Mouse (Mus musculus): Measurements from ENCODE around the gene Runx1.

Runx1 gene

GRCm38 (mm10) chr16:92794197-92794596 lies 31.8 kb downstream of the Runx1 start:
- no peak for DNase-seq (ENCODE audit: extremely low spot score, low spot score)

GRCm38 (mm10) chr16:92793741-92794140 lies 32.2 kb downstream of the Runx1 start:
- no peak for DNase-seq (ENCODE audit: extremely low spot score, low spot score)

DNA sequence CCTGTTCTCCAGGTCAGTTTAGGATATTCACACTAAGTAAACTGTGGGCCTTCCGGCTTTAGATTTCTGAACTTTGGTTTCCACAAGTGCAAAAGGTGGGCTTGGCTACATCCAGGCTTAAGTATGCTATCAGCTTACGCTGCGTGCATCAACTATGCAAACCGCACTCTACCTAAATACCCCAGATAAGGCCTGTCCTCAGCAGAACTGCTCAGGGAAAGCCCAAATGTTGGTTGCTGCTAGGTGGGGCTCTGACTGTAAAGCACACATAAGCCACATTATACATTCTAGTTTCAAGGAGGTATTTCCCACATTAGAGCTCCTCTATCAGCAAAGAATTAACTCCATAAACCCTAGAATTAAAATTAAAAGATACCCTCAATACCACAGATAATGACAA lies 33.0 kb downstream of the Runx1 start:
- DNase-seq (ENCODE audit: extremely low spot score, low spot score), result no peak

DNA sequence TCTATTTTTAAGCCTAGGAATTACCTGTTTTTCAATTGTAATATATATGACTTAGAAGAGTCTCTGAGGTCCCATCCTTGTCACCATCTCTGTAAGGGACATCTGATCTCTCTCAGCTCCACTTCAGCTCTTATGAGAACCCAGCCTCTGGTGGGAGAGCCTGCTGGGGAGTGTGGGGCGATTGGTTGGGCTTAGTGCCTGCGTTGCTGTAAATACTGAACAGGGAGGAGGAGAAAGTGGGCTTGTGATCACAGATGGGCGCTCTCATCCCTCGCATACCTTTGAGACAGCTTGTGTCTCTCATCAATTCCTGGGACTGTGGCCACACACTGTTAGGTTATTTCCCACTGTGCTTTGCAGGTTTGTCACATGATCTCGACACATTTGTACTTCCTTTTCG lies 35.3 kb downstream of the Runx1 start:
- DNase-seq (ENCODE audit: extremely low spot score, low spot score), result no peak

- DNase-seq (ENCODE audit: extremely low spot score, low spot score), result no peak
Observed at GRCm38 (mm10) chr16:92789840-92790239, 36.1 kb downstream of the Runx1 start.

- DNase-seq (ENCODE audit: extremely low spot score, low spot score), result peak; percentile 21
Observed at GRCm38 (mm10) chr16:92788446-92788845, 37.5 kb downstream of the Runx1 start.

DNA sequence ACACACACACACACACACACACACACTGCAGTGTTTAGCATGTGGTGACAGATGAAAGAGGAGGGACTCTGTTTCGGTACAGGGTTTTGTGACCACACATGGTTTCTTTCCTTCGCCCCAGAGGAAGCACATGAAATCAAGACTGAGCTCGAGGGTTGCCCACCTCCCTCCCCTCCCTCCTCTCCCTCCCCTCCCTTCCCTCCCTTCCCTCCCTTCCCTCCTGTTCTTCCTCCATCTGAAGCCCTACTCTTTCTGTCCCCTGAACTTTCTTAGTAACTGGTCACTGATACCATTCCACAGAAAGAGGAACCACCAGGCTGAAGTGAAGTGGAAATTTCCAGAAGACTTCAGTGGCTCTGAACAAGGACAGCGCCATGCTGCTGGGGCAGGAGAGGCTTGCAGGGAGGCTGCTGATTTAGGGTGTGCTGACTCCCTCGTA lies 39.0 kb downstream of the Runx1 start:
- DNase-seq (ENCODE audit: extremely low spot score, low spot score), result no peak

- DNase-seq (ENCODE audit: extremely low spot score, low spot score), result no peak
Observed at GRCm38 (mm10) chr16:92786276-92786882, 39.6 kb downstream of the Runx1 start.

DNA sequence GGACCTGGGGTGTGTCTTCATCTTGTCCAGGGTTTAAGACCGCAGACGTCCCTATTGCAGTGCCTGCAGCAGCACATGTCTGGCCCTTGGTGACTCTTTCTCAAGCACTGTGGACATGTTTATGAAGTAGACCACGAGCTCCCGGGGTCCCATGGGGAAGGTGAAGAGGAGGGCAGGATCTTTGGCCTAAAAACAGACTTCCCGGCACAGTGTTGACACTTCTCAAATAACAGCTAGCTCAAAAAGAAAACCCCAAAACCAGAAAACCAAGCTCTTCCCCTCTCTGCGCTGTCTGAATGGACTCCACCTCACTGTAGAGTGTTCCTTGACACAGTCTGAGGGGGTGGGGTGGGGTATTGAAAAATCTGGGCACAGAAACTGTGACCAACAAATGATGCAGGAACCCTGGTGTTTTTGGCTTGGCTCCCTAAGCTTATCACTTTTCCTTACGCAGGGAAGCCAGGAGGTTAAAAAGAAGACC lies 42.3 kb downstream of the Runx1 start:
- DNase-seq (ENCODE audit: extremely low spot score, low spot score), result no peak

DNA sequence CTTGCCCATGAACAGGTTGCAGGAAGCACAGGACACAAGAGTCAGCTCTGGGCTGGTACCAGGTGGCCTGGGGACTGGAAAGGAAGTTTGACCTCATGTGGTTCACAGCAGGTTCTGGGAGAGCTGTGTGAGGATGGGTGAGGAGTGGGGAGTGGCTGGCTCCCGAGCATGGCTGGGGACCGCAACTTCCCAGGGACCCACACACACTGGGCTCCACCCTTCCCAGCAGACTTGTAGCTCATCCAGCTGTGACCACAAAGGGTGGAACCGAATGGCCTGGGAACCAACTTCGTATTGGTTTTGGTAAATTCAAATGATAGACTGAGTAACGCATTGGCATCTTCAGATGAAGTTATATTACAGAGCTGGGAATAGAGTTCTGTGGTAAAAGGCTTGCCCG lies 43.5 kb downstream of the Runx1 start:
- no peak for DNase-seq (ENCODE audit: extremely low spot score, low spot score)

DNA sequence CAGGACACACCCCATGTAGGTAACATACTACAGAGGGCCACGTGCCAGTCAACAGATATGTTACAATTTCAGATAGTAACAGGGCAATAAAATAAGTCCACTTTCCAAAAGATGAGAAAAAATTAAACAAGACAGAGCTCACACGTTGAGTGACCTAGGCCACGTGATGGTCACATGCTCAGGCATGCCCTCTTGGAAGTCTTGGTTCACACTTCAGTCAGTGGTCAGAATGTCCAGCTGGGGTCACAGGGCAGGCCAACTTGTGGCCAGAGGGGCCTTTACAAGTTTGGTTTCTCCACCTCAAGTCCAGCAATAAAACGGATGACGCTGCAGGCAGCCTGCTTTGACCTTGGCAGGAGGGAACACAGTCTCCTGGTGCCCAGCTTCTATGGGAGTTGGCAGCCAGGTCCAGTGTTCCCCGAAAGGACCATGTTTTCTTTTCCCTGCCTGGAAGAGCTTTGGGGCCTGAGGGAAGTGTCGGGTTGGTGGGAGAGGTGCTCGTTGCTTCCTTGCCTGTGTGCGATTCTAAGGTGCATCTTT lies 46.0 kb downstream of the Runx1 start:
- no peak for DNase-seq (ENCODE audit: extremely low spot score, low spot score)

- DNase-seq (ENCODE audit: extremely low spot score, low spot score), result no peak
Observed at GRCm38 (mm10) chr16:92779175-92779574, 46.8 kb downstream of the Runx1 start.

- no peak for DNase-seq (ENCODE audit: extremely low spot score, low spot score)
Observed at GRCm38 (mm10) chr16:92778096-92778780, 47.7 kb downstream of the Runx1 start.

DNA sequence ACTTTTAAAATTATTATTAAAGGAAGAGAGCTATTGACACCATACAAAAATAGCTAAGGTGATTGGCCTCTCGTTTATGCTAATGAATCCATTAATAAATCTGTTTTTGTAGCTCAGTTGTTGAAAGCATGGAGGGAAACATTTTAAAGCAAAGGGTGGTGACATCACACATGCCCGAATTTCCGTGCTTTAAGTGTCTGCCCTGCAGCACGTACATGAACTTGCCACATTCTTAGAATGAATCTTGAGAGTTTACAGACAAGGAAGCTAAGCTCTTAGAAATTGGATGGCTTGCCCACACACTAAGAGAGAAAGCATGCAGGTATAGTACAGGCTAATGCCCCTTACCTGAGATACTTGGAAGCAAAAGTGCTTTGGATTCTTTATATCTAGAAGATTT lies 58.1 kb downstream of the Runx1 start:
- DNase-seq (ENCODE audit: extremely low spot score, low spot score), result no peak

- no peak for DNase-seq (ENCODE audit: extremely low spot score, low spot score)
Observed at GRCm38 (mm10) chr16:92767423-92767822, 58.5 kb downstream of the Runx1 start.

DNA sequence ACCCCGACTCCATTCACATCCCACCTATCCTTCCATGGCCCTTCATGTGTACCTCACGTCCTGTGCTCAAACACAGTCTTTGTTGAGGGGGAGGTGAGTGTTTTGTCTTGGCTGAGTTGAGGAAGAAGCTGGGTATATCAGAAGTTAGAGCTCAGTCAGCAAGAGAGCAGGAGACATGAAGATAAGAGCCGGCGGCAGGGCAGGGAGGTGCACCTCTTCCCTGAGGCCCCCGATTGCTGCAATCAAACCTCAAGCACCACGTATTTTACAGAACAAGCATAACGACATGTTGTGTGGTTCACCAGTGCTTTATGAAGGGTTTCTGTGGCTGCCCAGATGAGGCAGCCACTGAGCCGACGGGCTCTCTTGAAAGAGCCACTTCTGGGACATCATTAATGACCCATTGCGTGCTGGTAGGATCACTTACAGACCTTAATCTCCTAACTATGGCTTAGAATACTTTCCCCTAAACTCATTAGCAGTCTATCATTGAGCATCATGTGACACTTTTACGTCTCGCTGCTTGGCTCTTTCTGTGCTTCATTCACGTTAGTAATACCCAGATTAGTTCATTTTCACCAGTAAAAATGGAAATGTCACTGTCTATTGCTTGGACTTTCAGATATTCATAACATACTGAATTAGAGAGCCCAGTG lies 61.1 kb downstream of the Runx1 start:
- no peak for DNase-seq (ENCODE audit: extremely low spot score, low spot score)

GRCm38 (mm10) chr16:92763666-92764065 lies 62.3 kb downstream of the Runx1 start:
- DNase-seq (ENCODE audit: extremely low spot score, low spot score), result no peak

DNA sequence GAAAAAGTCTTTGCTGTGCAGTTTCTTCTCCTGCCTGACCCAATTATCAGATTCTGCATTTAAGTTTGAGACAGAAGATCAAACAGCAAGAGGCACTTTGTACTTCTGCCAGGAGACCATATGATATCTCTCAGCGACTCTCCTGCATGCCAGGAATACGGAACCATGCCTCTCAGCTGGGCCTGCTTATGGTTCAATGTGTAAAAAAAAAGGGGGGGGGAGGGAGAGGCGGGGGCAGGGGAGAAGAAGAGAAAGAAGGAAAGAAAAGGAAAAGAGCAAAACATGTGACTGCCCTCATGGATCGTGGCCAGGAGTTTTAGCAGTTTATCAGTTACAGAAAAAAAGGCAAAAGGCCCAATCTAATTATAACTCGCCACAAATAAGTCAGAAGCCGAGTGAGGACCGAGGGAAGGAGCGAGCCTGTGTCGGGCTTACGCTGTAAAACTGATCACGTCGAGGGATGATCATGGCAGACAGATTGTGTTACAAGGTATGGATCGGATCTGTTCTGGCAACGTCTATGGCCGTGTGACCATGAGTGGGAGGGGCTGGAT lies 63.9 kb downstream of the Runx1 start:
- no peak for DNase-seq (ENCODE audit: extremely low spot score, low spot score)

- DNase-seq (ENCODE audit: extremely low spot score, low spot score), result no peak
Observed at GRCm38 (mm10) chr16:92760091-92760490, 65.9 kb downstream of the Runx1 start.

DNA sequence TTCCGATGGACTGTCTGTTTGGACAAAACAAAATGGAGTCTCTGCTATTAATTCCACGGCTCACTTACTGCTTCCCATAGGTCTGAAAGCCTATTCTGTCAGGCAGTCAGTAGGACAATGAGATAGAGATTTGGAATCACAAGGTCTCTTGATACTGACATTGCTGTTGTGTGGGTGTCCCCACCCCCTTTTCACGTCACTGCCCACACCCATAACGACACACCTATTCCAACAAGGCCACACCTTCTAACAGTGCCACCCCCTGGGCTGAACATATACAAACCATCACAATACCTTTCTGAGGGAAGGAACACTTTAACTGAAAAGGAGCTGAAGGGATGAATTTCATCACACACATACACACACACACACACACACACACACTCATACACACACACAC lies 68.4 kb downstream of the Runx1 start:
- DNase-seq (ENCODE audit: extremely low spot score, low spot score), result no peak

- no peak for DNase-seq (ENCODE audit: extremely low spot score, low spot score)
Observed at GRCm38 (mm10) chr16:92753944-92754343, 72.0 kb downstream of the Runx1 start.

DNA sequence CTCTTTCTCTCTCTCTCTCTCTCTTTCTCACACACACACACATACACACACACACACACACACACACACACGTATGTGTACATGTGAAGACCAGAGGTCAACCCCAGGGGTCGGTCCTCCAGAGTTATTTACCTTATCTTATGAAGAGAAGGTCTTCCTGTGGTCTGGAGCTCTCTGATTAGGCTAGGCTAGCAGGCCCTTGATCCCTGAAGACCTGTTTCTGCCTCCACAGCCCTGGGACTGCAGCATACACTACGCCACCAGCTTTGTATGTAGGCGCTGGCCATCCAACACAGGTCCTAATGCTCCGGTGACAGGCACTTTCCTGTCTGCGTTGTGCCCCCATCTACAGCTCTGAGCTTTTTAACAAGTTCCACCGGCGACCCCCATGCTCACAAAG lies 72.8 kb downstream of the Runx1 start:
- no peak for DNase-seq (ENCODE audit: extremely low spot score, low spot score)
